Mouse (Mus musculus): ENCODE data around the gene Mlh3.

The Mlh3 gene

DNA sequence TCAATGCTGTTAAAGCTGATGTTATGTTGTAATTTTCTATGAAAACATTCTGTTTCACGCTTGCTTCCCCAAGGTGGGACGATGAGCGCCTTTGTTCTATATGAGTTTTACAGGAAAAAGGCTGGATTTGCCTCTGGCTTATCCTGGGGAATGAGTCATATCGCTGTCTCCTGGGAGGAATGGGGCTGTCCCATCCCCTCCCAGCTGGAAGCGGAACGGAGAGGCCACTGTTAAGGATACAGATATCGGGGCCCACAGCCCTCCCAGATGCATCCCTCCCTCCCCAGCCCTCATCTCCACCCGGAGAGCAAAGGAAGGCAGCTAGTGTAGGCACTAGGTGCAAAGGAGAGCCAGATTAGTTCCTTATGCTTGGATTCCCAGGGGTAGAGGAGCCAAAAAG lies 84.6 kb downstream of the Mlh3 start:
- no peak for DNase-seq
